Mouse (Mus musculus) heart, postnatal 10 days (tissue): ENCODE results near the gene Relch. TPM values are rescaled to one million over a fixed set of nuclear protein-coding genes. Genes with fewer than 3 reads are reported as not detected.
A peak's percentile ranks its signal among the peaks of the same experiment; 100 is the strongest.
"Not testable (repeated sequence)": the region's sequence is repeated elsewhere in the genome, so short reads cannot be mapped to it uniquely, and the experiment has no call there.

Source experiments
- DNase-seq, 2 experiments: peaks; one replicate each; pipeline ENCODE4 v3.0.0; 2021
- intact Hi-C: fragments of 180-260 bp; cut with DNase I; formaldehyde crosslinking; loops from one replicate; pipeline ENCODE4 v1.15.1; 2025
- total RNA-seq, 2 experiments: library from RNA; stranded (reverse); gene quantifications; 2 replicates each; pipeline ENCODE4 v1.2.3; 2021

Gene Relch
- 10 to 100 TPM; 26.1 to 30.4 TPM for total RNA-seq

DNA sequence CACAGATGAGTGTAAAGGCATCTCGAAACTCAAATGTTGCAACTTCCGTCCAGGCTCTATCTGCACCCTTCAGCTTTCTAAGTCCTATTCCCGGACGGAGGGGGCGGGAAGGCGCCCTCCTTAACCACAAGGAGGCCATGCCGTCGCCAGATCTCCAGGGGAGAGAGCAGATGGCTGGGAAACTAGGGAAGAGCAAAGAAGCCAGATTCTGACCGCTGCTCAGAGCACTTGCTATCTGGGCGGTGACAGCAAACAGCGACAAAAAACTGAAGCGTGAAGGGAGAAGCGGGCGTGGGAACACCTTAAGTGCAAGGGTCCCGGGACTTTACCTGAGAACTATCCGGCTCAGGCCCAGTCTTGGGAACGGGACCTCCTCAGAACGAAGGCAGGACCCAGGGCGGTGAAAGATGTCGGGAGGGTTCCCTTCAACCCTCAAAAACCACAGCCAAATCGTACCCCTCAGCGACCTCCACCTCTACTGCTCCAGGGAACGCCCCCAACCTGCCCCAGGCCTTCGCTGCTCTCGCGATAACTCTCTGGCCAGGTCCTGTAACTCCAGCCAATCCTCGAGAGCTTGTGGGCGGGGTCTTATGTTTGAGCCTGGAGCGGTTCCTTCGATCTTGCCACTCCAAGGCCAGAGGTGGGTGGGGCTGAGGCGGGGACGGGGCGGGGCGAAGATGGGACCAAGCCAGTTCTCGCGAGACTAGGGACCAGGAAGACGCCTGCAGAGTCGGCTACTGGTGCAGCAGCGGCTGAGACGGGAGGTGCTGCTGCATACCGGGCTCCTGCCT, at the start of gene Relch, which contains the start of gene Pign:
Gene Relch, plus strand, starts transcription at position 691 of the 791 bp plus-strand sequence.
Gene Pign, minus strand, starts transcription at position 507 of the 791 bp plus-strand sequence.
- peak; percentile 99 for DNase-seq
- intact Hi-C loops, result loop anchor here (5.0 kb wide), 2 partner anchors 374 to 739 kb away; no protein-coding TSS in a partner anchor

DNA sequence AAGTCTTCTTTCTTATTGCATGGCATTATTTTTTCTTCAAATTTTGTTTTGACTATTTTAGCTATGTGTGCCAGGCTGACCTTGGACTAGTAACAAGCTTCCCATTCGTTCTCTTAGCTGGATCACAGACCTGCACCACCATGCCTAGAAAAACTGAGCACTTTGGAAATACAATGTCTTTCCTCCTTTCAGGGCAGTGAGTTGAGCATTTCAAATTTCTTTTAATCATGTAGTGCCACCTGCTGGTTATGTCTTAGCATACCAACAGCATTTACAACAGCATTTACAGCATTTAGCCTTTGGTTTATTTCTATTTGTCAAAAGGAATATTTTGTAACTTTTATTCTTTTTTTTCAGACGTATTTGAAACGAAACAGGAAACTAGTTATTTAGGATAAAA, 33.2 kb upstream of the Relch start:
- DNase-seq, result peak; percentile 23 to 57

DNA sequence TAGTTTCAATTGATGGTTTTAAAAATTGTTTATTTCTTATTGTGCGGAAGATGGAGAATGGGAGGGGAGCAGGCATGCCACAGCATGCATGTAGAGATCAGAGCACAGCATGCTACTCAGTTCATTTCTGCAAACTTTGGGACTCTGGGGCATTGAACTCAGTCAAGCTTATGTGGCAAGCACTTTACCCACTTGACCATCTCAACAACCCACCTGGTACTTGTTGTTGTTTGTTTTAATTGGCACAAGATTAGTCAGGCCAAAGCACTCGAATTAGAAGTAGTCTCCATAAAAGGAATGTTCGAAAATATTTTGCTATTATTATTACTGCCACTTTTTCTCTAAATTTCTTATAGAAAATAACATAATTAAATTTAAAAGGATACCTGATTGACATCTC, 19.6 kb upstream of the Relch start:
- no peak for DNase-seq
- intact Hi-C loops, result no loop called here

More for the DNA sequence above, 33.2 kb upstream of the Relch start:
- intact Hi-C loops, result loop anchor here (1.0 to 10.0 kb wide), 2 partner anchors 276 to 644 kb away; partner anchors contain the start of gene Rnf152

DNA sequence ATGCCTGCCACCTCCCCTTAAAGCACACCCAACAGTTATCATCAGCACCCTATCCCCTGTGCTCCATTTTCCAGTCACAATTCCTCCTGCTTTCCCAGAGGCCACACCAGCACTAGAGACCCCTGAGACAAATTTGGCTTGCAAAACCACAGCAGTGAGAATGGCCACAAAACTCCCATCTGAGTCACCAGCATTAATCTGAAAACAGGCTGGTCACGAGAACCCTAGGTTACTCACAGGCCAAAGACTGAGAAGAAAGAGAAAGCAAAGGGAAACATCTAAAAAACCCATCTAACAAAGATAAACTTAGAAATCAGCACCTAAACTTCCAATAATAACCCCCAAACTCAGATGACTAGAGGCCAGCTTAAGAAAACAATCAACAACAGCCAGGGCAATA, 13.0 kb upstream of the Relch start:
- no peak for DNase-seq
- intact Hi-C loops, result no loop called here

DNA sequence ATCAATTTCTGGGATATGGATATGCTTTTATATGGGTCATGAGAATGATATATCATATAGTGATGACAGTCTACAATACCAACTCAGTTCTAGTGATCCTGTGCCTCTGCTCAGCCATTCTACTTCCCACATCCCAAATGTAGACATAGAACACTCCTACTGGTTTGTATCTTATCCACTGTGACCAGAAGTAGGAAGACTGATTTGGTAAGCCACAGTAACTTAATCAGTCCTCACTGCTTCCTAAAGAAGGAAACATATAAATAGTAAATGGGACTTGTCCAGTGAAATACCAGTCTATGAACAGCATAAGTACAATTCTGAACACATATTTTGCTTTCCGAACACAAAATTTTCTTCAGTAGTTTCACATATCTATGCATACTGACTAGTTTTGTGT, 9.7 kb upstream of the Relch start:
- intact Hi-C loops, result no loop called here
- DNase-seq, result no peak

DNA sequence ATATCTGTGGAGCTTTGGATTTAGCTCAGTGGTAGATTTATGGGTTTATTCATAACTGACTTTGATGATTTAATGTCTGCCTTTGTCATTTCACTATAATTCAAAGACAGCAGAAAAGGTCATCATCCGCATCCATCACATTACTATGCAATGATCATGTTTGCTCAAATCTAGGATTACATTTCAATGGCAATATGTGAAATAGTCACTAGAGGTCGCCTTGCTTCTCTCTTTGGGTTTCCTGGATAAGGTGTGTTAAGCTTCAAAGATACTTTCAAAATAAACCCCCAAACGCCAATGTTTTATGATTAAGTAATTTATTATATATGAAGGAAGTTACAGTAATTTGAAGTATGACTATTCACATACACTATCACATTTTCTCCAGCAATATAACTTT, 3.6 kb upstream of the Relch start:
- intact Hi-C loops, result loop anchor here (1.0 to 5.0 kb wide), 3 partner anchors 51 to 742 kb away; no protein-coding TSS in a partner anchor
- peak; percentile 42 to 77 for DNase-seq

DNA sequence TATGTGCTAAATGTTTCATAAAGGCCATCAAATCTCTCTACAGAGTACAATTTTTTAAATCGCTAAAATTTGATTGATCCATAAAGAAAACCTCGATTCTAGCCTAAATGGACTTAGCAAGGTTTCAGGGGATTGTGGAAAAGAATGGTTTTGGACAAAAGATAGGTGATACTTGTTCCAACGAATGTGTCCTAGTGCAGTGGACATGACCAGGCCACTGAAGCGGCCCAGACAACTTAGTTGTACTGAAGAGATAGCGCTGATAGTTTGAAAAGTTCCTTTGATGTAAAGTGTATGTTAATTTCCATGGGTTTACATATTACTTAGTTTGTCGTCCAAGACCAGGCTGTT, 866 bp upstream of the Relch start:
- no peak for DNase-seq
- intact Hi-C loops, result loop anchor here (5.0 kb wide), 2 partner anchors 375 to 740 kb away; no protein-coding TSS in a partner anchor

DNA sequence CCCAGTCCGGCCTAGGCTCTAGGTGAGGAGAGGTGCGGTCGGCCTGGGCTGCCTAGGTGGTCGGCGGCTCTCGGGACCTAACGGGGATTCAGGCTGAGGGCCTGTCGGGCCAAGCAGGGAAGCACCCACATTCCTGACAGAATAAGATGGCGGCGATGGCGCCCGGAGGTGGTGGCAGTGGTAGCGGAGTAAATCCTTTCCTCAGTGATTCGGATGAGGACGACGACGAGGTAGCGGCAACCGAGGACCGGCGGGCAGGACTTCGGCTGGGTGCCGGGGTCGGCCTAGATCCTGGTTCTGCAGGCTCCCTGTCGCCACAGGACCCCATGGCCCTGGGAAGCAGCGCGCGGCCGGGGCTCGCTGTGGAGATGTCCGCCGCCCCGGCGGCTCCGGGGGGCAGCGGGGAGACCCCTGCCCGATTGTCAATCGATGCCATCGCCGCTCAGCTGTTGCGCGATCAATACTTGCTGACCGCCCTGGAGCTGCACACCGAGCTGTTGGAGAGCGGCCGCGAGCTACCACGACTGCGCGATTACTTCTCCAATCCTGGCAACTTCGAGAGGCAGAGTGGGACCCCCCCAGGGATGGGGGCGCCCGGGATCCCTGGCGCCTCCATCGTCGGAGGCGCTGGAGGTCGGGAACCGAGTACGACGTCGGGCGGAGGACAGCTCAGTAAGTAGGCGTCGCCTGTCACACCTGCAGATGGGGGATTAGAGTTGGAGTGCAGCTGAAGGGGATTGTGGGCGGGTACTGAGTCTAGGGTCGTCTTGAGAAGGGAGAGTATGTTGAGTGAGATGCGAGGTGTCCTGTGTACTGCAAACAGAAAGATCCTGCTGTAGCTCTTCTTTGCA, 526 bp downstream of the Relch start:
- intact Hi-C loops, result loop anchor here (2.0 to 5.0 kb wide), 3 partner anchors 17 to 738 kb away; no protein-coding TSS in a partner anchor
- no peak for DNase-seq

DNA sequence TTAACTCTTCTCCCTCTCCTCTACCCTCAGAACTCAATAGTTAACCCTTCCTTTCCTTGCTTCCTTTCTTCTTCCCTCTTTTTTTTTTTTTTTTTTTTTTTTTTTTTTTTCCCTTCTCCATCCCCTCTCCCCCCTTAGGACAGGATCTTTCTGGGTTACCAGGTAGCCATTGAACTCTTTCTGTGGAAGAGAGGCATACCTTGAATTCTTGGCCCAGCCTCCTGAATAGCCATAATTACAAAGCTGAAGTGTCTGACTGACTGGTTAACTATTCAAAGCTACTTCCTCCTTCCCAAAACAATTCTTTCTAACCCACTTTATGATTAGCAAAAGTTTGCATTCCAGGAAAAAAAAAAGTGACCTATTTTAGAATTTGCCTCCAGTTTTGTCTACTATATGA, 6.0 kb downstream of the Relch start:
- no peak for DNase-seq
- intact Hi-C loops, result no loop called here

DNA sequence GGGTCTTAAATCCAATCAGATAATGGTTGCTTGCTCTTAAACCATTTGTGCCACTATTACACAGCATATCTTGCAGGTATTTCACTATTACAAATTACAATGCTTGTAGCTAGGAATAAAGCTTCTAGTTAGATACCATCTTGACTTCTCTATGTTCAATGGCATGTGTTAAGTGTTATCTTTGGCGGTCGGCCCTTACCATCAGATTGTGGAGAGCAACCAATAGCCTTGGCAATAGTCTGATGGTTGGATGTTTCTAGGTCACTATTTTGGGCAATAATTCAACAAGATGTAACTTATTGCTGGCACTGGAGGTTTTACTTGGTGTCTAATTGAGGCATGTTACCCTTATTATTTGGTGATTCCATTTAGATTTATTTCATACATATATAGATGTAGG, 11.1 kb downstream of the Relch start:
- intact Hi-C loops, result no loop called here
- DNase-seq, result no peak

DNA sequence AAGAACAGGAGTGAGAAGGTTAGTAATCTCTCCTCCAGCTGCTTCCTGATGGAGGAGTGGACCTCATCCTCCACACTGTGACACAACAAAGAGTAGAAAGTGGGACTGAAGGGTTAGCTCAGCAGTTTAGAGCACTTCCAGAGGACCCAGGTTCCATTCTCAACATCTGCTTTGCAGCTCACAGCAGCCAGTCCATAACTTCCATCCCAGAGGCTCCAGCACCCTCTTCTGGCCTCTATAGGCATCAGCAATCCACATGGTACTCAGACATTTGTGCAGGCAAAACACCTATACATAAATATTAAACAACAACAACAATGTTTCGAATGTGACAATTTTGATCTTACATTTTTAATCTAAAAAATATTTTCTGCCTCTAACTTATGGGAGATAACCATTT, 16.9 kb downstream of the Relch start:
- DNase-seq, result peak; percentile 9 to 23
- intact Hi-C loops, result loop anchor here (2.0 kb wide), 1 partner anchor 16 kb away; no protein-coding TSS in a partner anchor

DNA sequence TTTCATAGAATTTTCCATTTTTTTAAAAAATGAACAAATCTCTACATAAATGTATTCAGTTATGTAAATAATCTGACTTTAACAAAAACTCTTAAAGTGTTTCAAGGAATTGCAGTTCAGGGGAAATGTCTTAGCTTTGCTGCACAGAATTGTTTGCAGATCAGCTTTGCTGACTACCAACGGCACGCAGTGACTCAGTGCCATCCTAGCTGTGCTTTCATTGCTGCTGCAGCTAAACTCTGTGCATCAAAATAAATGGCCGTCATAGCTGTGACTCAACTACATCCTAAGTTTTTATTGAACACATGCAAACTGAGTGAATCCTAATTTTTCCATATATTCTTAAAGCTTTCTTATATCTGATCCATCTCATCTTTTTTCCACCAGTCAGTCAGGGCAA, 21.8 kb downstream of the Relch start:
- intact Hi-C loops, result no loop called here
- no peak for DNase-seq

DNA sequence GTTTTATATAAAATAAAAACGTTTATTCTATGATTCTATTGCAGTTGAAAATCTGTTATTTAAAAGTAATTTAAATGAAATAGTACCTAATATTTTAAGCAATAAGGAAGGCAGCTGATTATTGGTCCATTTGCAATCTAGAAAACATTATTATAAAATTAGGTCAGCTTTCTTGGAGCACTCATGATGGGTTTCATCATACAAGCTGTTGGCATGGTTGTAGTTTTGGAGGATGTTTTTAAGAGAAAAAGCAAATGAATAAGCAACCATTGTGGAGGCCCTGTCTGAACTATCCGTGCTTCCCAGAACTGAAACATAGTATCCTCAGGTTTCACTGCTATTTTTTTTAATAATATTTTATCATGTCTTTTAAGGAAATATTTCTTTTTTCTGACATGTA, 31.9 kb downstream of the Relch start:
- intact Hi-C loops, result no loop called here
- no peak for DNase-seq

DNA sequence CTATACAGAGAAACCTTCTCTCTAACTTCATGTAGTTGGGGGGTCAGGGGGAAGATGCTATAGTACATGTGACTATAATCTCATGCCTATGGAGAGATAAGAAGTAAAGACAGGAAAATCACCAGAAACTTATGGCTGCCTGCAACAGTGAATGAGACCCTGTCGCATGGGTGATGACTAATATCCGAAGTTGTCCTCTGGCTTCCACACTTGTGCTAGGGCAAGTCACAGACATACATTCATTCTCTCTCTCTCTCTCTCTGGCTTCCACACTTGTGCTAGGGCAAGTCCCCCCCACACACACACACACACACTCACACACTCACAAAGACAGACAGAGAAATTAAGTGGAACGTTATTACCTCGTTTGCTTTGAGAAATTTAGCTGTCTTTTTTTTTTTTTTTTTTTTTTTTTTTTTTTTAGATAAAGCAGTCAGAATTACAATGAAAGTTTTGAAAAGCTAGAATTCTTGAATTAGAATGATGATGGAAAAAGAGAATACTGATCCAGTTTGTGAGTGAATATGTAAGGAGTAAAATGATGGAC, 37.4 kb downstream of the Relch start:
- DNase-seq, result no peak
- intact Hi-C loops, result no loop called here

DNA sequence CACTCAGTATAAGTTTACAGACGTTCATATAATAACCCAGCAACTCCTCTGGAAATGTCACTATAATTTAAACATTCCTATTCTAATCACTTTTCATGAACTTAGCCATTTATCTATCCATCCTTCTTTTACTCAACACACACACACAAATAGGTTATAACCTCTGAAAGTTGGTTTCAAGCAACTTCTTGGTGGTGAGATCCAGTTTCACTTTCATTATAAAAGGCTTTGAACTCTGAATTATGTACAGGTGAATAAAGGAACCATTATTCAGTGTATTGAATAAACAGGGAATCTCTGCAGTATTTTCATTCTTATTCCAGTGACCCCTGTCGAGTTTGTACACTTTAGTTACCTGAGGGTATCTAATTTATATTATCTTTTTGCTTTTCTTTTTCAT, 45.8 kb downstream of the Relch start:
- intact Hi-C loops, result no loop called here
- DNase-seq, result no peak

DNA sequence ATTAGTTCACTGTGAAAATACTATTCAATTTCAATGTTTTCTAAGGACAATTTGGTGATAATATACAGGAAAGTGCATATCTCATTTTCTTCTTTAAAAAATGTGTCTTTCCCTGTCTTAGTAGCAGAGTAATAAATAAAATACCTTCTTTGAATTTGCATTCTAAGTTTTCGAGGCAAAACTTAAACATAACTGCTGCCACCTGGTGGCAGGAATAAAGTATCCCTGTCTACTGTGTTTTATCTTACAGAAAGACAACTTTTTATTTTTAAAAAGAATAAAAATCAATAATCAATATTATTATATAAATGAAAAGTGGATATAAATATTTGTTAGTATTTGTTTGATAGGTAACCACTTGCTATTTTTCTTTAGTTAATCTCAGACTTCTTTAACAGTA, 47.6 kb downstream of the Relch start:
- intact Hi-C loops, result loop anchor here (1.0 to 5.0 kb wide), 2 partner anchors 51 to 724 kb away; no protein-coding TSS in a partner anchor
- DNase-seq, result peak; percentile 8 to 50

DNA sequence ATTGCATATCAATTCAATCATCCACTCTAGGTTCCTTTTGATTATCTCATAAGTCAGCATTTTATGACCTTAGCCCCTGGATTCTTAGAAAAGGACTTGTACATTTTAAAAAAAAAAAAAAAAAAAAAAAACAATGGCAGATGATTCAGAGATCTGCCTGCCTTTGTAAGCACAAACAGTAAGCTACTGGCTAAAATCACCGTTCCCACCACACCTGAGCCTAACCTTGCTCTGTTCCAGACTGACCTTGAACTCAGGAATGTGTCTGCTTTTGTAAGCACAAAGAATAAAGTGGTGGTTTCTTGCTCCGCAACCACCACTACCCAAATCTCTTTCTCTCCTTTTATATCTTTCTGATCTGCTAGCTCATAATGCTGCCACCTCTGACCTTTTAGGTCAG, 49.2 kb downstream of the Relch start:
- DNase-seq, result no peak
- intact Hi-C loops, result loop anchor here (5.0 kb wide), 1 partner anchor 726 kb away; no protein-coding TSS in a partner anchor

DNA sequence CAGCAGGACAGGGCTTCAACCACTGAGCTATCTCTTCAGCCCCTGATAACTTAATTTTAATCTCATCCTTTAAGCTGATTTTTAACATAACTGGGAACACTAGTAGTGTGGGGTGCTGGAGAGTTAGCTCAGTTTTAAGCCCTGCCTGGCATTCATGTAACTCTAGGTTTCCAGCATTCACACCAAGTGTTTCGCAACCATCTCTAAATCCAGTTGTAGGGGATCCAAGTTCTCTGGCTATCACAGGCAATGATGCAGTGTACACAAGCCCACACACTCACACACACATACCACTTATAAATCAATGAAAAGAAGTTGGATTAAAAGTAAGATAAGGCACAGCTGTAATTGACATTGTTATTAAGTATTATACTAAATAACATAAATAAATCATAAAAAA, 54.7 kb downstream of the Relch start:
- intact Hi-C loops, result no loop called here
- DNase-seq, result no peak

DNA sequence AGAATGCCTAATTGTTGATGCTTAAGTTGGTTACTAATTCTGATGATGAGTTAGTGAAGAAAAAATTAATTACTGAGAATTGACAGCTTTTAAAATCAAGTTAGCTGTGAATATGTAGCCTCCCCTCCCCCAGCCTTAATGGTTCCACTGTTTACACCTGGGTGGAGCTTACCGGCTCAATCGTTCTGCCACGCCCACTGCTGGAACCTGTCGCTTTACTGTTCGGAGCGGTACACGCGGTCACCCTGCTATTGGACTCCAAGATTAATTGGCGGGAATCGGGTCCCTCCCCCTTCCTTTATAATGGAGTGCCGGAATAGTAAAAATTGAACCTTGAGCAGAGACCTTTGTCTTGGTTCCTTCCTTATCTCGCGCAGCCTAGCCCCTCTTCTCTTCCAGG, 65.6 kb downstream of the Relch start:
- intact Hi-C loops, DNase-seq: not testable (repeated sequence)

DNA sequence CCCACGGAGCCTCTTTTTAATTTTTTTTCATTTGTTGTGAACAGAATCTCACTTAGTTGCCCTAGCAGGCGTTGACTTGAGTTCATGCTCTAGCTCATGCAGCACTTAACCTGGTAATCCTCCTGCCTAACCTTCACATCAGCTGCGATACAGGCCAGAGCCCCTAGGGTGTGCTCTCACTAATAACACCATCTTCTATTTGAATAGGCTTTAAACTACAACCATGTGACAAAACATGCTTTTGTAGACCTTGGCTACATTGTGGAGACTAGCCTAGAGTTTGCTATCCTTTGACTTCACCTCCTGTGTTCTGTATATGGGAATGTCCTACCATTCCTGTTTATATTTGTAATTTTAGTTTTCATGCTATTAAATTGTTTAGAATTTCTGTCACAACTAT, 71.7 kb downstream of the Relch start:
- DNase-seq, result no peak
- intact Hi-C loops, result no loop called here

DNA sequence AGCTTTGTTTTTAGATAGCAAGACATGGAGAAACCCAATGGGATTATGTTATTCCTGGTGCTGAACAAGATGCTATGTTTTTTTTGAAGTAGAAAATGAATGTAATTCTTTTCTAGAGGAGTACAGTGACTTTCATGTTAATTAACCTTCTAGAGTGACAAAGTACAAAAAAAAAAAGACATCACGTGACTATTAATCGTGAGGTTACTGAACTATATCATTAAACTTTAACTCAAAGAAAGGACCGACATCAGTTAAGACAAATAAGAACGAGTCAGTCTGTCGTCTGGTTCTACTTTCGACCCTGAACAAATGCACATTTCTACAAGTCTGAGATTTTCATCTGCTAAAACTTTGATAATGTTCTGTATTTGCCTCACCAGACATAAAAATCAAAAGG, 74.7 kb downstream of the Relch start:
- intact Hi-C loops, result no loop called here

More for the DNA sequence above, 74.7 kb downstream of the Relch start:
- no peak for DNase-seq
